Mouse (Mus musculus) G1E (cell line): ENCODE data around the gene Spns2. TPM values are rescaled to one million over a fixed set of nuclear protein-coding genes. Genes with fewer than 3 reads are reported as not detected.

Experiments
- ATAC-seq: 2 replicates; pipeline ENCODE4 v1.8.0; 2016; ENCODE audit warnings: mild to moderate bottlenecking; ENCODE audit not compliant: insufficient number of reproducible peaks, poor library complexity, low FRiP score, severe bottlenecking; ENCODE audit errors: extremely low read depth
- DNase-seq: peaks from one replicate; pipeline ENCODE4 v3.0.0; 2012; ENCODE audit warnings: low spot score
- H3K27me3 ChIP-seq: 2 replicates; pipeline ENCODE4 v1.6.1; 2012; ENCODE audit warnings: mild to moderate bottlenecking, low read length, inconsistent platforms; ENCODE audit not compliant: insufficient read depth
- H3K36me3 ChIP-seq: replicated peaks from 2 replicates; pipeline ENCODE3; 2012; ENCODE audit warnings: mild to moderate bottlenecking, inconsistent platforms
- H3K4me1 ChIP-seq: 2 replicates; pipeline ENCODE4 v1.6.1; 2012; ENCODE audit warnings: low read depth, low read length, inconsistent platforms, mixed read lengths; ENCODE audit not compliant: insufficient read depth
- H3K4me3 ChIP-seq: 2 replicates; pipeline ENCODE4 v1.5.1; 2012; ENCODE audit warnings: low read depth, mild to moderate bottlenecking, inconsistent platforms, low read length, moderate library complexity, mixed read lengths
- H3K9me3 ChIP-seq: replicated peaks from 2 replicates; pipeline ENCODE4 v1.6.1; 2012; ENCODE audit warnings: inconsistent platforms
- CTCF ChIP-seq: IDR thresholded peaks from 2 replicates; pipeline ENCODE4 v1.5.1; 2012; ENCODE audit warnings: low read depth, low read length, inconsistent platforms, mixed read lengths
- GATA1 ChIP-seq: IDR thresholded peaks from 2 replicates; pipeline ENCODE4 v1.6.1; 2012; ENCODE audit warnings: borderline replicate concordance, low read length, inconsistent platforms, mixed read lengths
- GATA2 ChIP-seq: IDR thresholded peaks from 2 replicates; pipeline ENCODE4 v1.6.1; 2012; ENCODE audit warnings: low read depth, low read length, inconsistent platforms, borderline replicate concordance
- POLR2AphosphoS5 ChIP-seq: IDR thresholded peaks from 2 replicates; pipeline ENCODE4 v1.6.1; 2012; ENCODE audit warnings: low read depth, low read length, inconsistent platforms; ENCODE audit not compliant: insufficient replicate concordance
- TAL1 ChIP-seq: conservative IDR thresholded peaks from 2 replicates; pipeline ENCODE4 v1.6.1; 2012; ENCODE audit warnings: low read depth, low read length, inconsistent platforms, mixed read lengths
- polyA plus RNA-seq: library from polyadenylated mRNA; stranded (reverse); fragments of >175 nt; gene quantifications from 2 replicates; pipeline ENCODE4 v1.2.3, GENCODE M21; 2012
- total RNA-seq, 2 experiments: library from RNA; stranded (forward) in 1 of 2; stranded (reverse) in 1 of 2; fragments of 200-1000 nt in 1 of 2; fragments of >200 nt in 1 of 2; fragmentation: Nextera tagmentation in 1 of 2; gene quantifications; 2 replicates each; pipeline ENCODE4 v1.2.3; 2014 to 2017

Gene Spns2
- total and polyA plus RNA-seq, 3 experiments, result 29.3 to 129 (median 113) TPM

GRCm38 (mm10) chr11:72519895-72520294 is 30.2 kb upstream of the Spns2 start:
- H3K4me1 ChIP-seq, result no peaks in the 10 kb centered on the region
- H3K36me3 ChIP-seq, result no peaks in the 10 kb centered on the region
- no peak for TF ChIP-seq GATA2
- no peak for TF ChIP-seq CTCF
- TF ChIP-seq GATA1, result no peak
- no peak for TF ChIP-seq TAL1
- no peak for TF ChIP-seq POLR2AphosphoS5
- ATAC-seq (no peak), DNase-seq (no peak)
- no peak overlapping the region for H3K4me3 ChIP-seq
- peaks cover 64% of the 10 kb centered on the region for H3K27me3 ChIP-seq
- H3K9me3 ChIP-seq, result no peaks in the 10 kb centered on the region; the same call in 1 of the 2 replicates

GRCm38 (mm10) chr11:72519189-72519588 is 29.5 kb upstream of the Spns2 start:
- Histone ChIP-seq H3K4me1 (no peaks in the 10 kb centered on the region), H3K4me3 (no peak overlapping the region), H3K36me3 (no peaks in the 10 kb centered on the region), H3K9me3 (no peaks in the 10 kb centered on the region; the same call in 1 of the 2 replicates), H3K27me3 (peaks cover 58% of the 10 kb centered on the region)
- no peak for DNase-seq
- no peak for ATAC-seq
- TF ChIP-seq GATA1, result no peak
- TF ChIP-seq CTCF, result no peak
- TF ChIP-seq TAL1, result no peak
- TF ChIP-seq GATA2, result no peak
- no peak for TF ChIP-seq POLR2AphosphoS5

GRCm38 (mm10) chr11:72518449-72518848 is 28.7 kb upstream of the Spns2 start:
- no peak for DNase-seq
- Histone ChIP-seq H3K36me3 (no peaks in the 10 kb centered on the region), H3K9me3 (no peaks in the 10 kb centered on the region; the same call in 1 of the 2 replicates), H3K4me3 (no peak overlapping the region), H3K4me1 (no peaks in the 10 kb centered on the region), H3K27me3 (peaks cover 54% of the 10 kb centered on the region)
- TF ChIP-seq TAL1, result no peak
- TF ChIP-seq POLR2AphosphoS5, result no peak
- TF ChIP-seq GATA2, result no peak
- TF ChIP-seq GATA1, result no peak
- no peak for TF ChIP-seq CTCF
- no peak for ATAC-seq

- Histone ChIP-seq H3K9me3 (no peaks in the 10 kb centered on the region; the same call in 1 of the 2 replicates), H3K27me3 (peaks cover 40% of the 10 kb centered on the region), H3K36me3 (no peaks in the 10 kb centered on the region), H3K4me1 (no peaks in the 10 kb centered on the region), H3K4me3 (no peak overlapping the region)
- DNase-seq (no peak), ATAC-seq (no peak)
- TF ChIP-seq GATA1, result no peak
- TF ChIP-seq GATA2, result no peak
- TF ChIP-seq POLR2AphosphoS5, result no peak
- no peak for TF ChIP-seq TAL1
- TF ChIP-seq CTCF, result no peak
Measured at GRCm38 (mm10) chr11:72514967-72515366, 25.3 kb upstream of the Spns2 start.

GRCm38 (mm10) chr11:72508651-72509050 is 18.9 kb upstream of the Spns2 start:
- Histone ChIP-seq H3K9me3 (no peaks in the 10 kb centered on the region), H3K4me1 (no peaks in the 10 kb centered on the region), H3K36me3 (no peaks in the 10 kb centered on the region), H3K27me3 (peaks cover 71% of the 10 kb centered on the region), H3K4me3 (no peak overlapping the region)
- no peak for TF ChIP-seq GATA1
- no peak for TF ChIP-seq POLR2AphosphoS5
- no peak for ATAC-seq
- DNase-seq, result no peak

GRCm38 (mm10) chr11:72507651-72508050 is 17.9 kb upstream of the Spns2 start:
- TF ChIP-seq GATA2 (no peak), TAL1 (no peak), CTCF (no peak), GATA1 (no peak), POLR2AphosphoS5 (no peak)
- no peak for ATAC-seq
- no peaks in the 10 kb centered on the region for H3K36me3 ChIP-seq
- H3K9me3 ChIP-seq, result no peaks in the 10 kb centered on the region
- peaks cover 80% of the 10 kb centered on the region for H3K27me3 ChIP-seq
- H3K4me1 ChIP-seq, result no peaks in the 10 kb centered on the region
- DNase-seq, result no peak
- no peak overlapping the region for H3K4me3 ChIP-seq
